Mouse (Mus musculus): ENCODE data around the gene Map2.

The Map2 gene

GRCm38 (mm10) chr1:66206904-66207303 lies 31.8 kb downstream of the Map2 start:
- DNase-seq: no peak

- no peak for DNase-seq
Observed at GRCm38 (mm10) chr1:66211074-66211791, 36.2 kb downstream of the Map2 start.

GRCm38 (mm10) chr1:66221497-66221896 lies 46.4 kb downstream of the Map2 start:
- no peak for DNase-seq

- DNase-seq: no peak
Observed at GRCm38 (mm10) chr1:66223331-66223730, 48.3 kb downstream of the Map2 start.

GRCm38 (mm10) chr1:66226372-66227368 lies 51.6 kb downstream of the Map2 start:
- DNase-seq: no peak

GRCm38 (mm10) chr1:66228205-66228604 lies 53.1 kb downstream of the Map2 start:
- no peak for DNase-seq

- DNase-seq: no peak
Observed at GRCm38 (mm10) chr1:66230345-66230744, 55.3 kb downstream of the Map2 start.

GRCm38 (mm10) chr1:66231963-66232362 lies 56.9 kb downstream of the Map2 start:
- DNase-seq: no peak

GRCm38 (mm10) chr1:66244910-66245309 lies 69.8 kb downstream of the Map2 start:
- DNase-seq: no peak

GRCm38 (mm10) chr1:66251649-66252332 lies 76.7 kb downstream of the Map2 start:
- peak in 1 of 2 experiments; percentile 7 for DNase-seq

- peak in 1 of 2 experiments; percentile 4 for DNase-seq
Observed at GRCm38 (mm10) chr1:66252333-66252724, 77.3 kb downstream of the Map2 start.

- DNase-seq: no peak
Observed at GRCm38 (mm10) chr1:66263220-66263619, 88.1 kb downstream of the Map2 start.

- DNase-seq: no peak
Observed at GRCm38 (mm10) chr1:66266231-66266924, 91.3 kb downstream of the Map2 start.

- no peak for DNase-seq
Observed at GRCm38 (mm10) chr1:66277663-66278062, 102.6 kb downstream of the Map2 start.

- DNase-seq: no peak
Observed at GRCm38 (mm10) chr1:66279222-66280009, 104.3 kb downstream of the Map2 start.

- DNase-seq: no peak
Observed at GRCm38 (mm10) chr1:66280152-66280551, 105.1 kb downstream of the Map2 start.

GRCm38 (mm10) chr1:66282447-66282846 lies 107.4 kb downstream of the Map2 start:
- no peak for DNase-seq

- DNase-seq: no peak
Observed at GRCm38 (mm10) chr1:66288987-66289386, 113.9 kb downstream of the Map2 start.

- no peak for DNase-seq
Observed at GRCm38 (mm10) chr1:66292121-66292881, 117.2 kb downstream of the Map2 start.

GRCm38 (mm10) chr1:66299376-66299775 lies 124.3 kb downstream of the Map2 start:
- DNase-seq: no peak

Measured in kidney, adult 8-10 months (tissue).